Mouse (Mus musculus) limb, embryonic 12.5 days (tissue): Measurements from ENCODE around the gene Hhat. TPM values are rescaled to one million over a fixed set of nuclear protein-coding genes. Genes with fewer than 3 reads are reported as not detected.
A peak's percentile ranks its signal among the peaks of the same experiment; 100 is the strongest.

Experiments used
- ATAC-seq: fragments of 200-750 bp; cut with Nextera tagmentation; 2 replicates; pipeline ENCODE4 v1.8.0; 2017; ENCODE audit warnings: low read depth, moderate TSS enrichment; ENCODE audit not compliant: insufficient number of reproducible peaks, insufficient read depth, low FRiP score, low TSS enrichment
- H3K27ac ChIP-seq: fragments of 300-500 bp; sonication (generic); 2 replicates; pipeline ENCODE4 v1.5.1; 2016; ENCODE audit warnings: mild to moderate bottlenecking, moderate library complexity
- H3K27me3 ChIP-seq: fragments of 300-500 bp; sonication (generic); 2 replicates; pipeline ENCODE4 v1.6.1; 2016; ENCODE audit warnings: mild to moderate bottlenecking, moderate library complexity
- H3K36me3 ChIP-seq: fragments of 300-500 bp; sonication (generic); 2 replicates; pipeline ENCODE4 v1.6.1; 2016; ENCODE audit warnings: mild to moderate bottlenecking, moderate library complexity
- H3K4me1 ChIP-seq: fragments of 300-500 bp; sonication (generic); replicated peaks from 2 replicates; pipeline ENCODE4 v1.6.1; 2016
- H3K4me2 ChIP-seq: fragments of 300-500 bp; sonication (generic); 2 replicates; pipeline ENCODE4 v1.6.1; 2016; ENCODE audit warnings: mild to moderate bottlenecking, moderate library complexity
- H3K4me3 ChIP-seq: fragments of 300-500 bp; sonication (generic); replicated peaks from 2 replicates; pipeline ENCODE4 v1.5.1; 2016; ENCODE audit warnings: mild to moderate bottlenecking
- H3K9ac ChIP-seq: fragments of 300-500 bp; sonication (generic); replicated peaks from 2 replicates; pipeline ENCODE4 v1.6.1; 2016; ENCODE audit warnings: mild to moderate bottlenecking, moderate library complexity
- H3K9me3 ChIP-seq: fragments of 300-500 bp; sonication (generic); 2 replicates; pipeline ENCODE4 v1.6.1; 2016; ENCODE audit warnings: mild to moderate bottlenecking, moderate library complexity
- WGBS: fragments of 180-500 bp; shearing (Covaris S2); methylation state at CpG from one replicate; pipeline ENCODE4 v1.1.7; 2016; 5-methylcytosine and 5-hydroxymethylcytosine counted together
- polyA plus RNA-seq: library from polyadenylated mRNA; unstranded; fragments of >200 nt; fragmentation: Nextera tagmentation; extraction: Ambion mirVana; gene quantifications from 2 replicates; pipeline ENCODE4 v1.2.1, GENCODE M21; 2016

Hhat gene
- polyA plus RNA-seq, 1 experiment from 2014 or later = 12.0 TPM

DNA sequence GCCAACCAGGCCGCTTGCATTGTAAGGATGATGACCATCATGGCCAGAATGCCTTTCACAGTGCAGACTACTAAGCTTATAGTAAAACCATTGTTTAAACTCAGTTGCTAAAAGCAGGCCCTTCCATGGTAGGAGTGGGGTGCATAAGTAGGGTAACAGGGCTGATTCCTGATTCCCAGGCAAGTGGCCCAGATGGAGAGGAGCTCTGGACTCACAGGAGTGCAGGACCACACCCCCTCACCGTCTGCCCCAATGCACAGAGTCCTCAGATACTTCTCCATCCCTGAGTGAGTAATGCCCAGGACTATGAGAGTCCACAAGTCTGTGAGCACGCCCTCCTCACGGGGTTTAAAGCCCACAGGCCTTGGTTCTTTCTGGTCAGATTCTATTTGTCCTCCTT is 175.6 kb downstream of the Hhat start:
- no peak for ATAC-seq
- Histone ChIP-seq H3K4me3 (no peak overlapping the region), H3K9ac (no peak overlapping the region), H3K4me2 (no peak overlapping the region), H3K36me3 (no peaks in the 10 kb centered on the region), H3K9me3 (no peaks in the 10 kb centered on the region), H3K4me1 (no peaks in the 10 kb centered on the region), H3K27me3 (no peaks in the 10 kb centered on the region), H3K27ac (no peak overlapping the region)
- WGBS = 65% methylated on average over 4 of the region's 4 CpGs

- Histone ChIP-seq H3K27ac (no peak overlapping the region), H3K4me3 (no peak overlapping the region), H3K36me3 (no peaks in the 10 kb centered on the region), H3K9ac (no peak overlapping the region), H3K4me1 (no peaks in the 10 kb centered on the region), H3K9me3 (no peaks in the 10 kb centered on the region), H3K27me3 (no peaks in the 10 kb centered on the region), H3K4me2 (no peak overlapping the region)
- 84% methylated on average over 3 of the region's 3 CpGs for WGBS
- ATAC-seq = no peak
These were observed 177.5 kb downstream of the Hhat start for GRCm38 (mm10) chr1:192593492-192593891.

- H3K9me3 ChIP-seq = no peaks in the 10 kb centered on the region
- H3K4me1 ChIP-seq = 0 out of 2 replicates have a peak, but pooled peaks cover 2% of the 10 kb centered on the region
- H3K4me2 ChIP-seq = no peak overlapping the region
- 92% methylated on average over 9 of the region's 9 CpGs for WGBS
- no peak overlapping the region; the same call in 1 of the 2 replicates for H3K27ac ChIP-seq
- no peak for ATAC-seq
- H3K9ac ChIP-seq = no peak overlapping the region
- no peaks in the 10 kb centered on the region for H3K27me3 ChIP-seq
- H3K36me3 ChIP-seq = no peaks in the 10 kb centered on the region
- no peak overlapping the region for H3K4me3 ChIP-seq
These were observed 183.6 kb downstream of the Hhat start for GRCm38 (mm10) chr1:192587451-192587850.

- Histone ChIP-seq H3K4me2 (no peak overlapping the region), H3K4me1 (0 out of 2 replicates have a peak, but pooled peaks cover 2% of the 10 kb centered on the region), H3K9me3 (no peaks in the 10 kb centered on the region), H3K4me3 (no peak overlapping the region), H3K9ac (no peak overlapping the region), H3K36me3 (no peaks in the 10 kb centered on the region), H3K27ac (no peak overlapping the region), H3K27me3 (no peaks in the 10 kb centered on the region)
- no peak for ATAC-seq
These were observed 185.7 kb downstream of the Hhat start for GRCm38 (mm10) chr1:192585289-192585688.

- Histone ChIP-seq H3K4me1 (no peaks in the 10 kb centered on the region), H3K36me3 (no peaks in the 10 kb centered on the region), H3K9ac (no peak overlapping the region), H3K27ac (no peak overlapping the region), H3K4me3 (no peak overlapping the region), H3K4me2 (no peak overlapping the region), H3K9me3 (no peaks in the 10 kb centered on the region), H3K27me3 (no peaks in the 10 kb centered on the region)
- ATAC-seq = no peak
- WGBS = 79% methylated on average over 2 of the region's 2 CpGs
These were observed 188.1 kb downstream of the Hhat start for GRCm38 (mm10) chr1:192582921-192583320.

GRCm38 (mm10) chr1:192564691-192565090 is 206.3 kb downstream of the Hhat start:
- Histone ChIP-seq H3K4me2 (no peak overlapping the region), H3K4me1 (no peaks in the 10 kb centered on the region), H3K9ac (no peak overlapping the region), H3K4me3 (no peak overlapping the region), H3K36me3 (no peaks in the 10 kb centered on the region), H3K27ac (no peak overlapping the region), H3K9me3 (peaks cover 12% of the 10 kb centered on the region), H3K27me3 (no peaks in the 10 kb centered on the region)
- no peak for ATAC-seq

GRCm38 (mm10) chr1:192559341-192559740 is 211.7 kb downstream of the Hhat start:
- no peaks in the 10 kb centered on the region for H3K36me3 ChIP-seq
- H3K27me3 ChIP-seq = no peaks in the 10 kb centered on the region
- H3K4me3 ChIP-seq = no peak overlapping the region
- H3K9ac ChIP-seq = no peak overlapping the region
- ATAC-seq = no peak
- 80% methylated on average over 1 of the region's 1 CpGs for WGBS
- no peaks in the 10 kb centered on the region for H3K4me1 ChIP-seq
- H3K27ac ChIP-seq = no peak overlapping the region
- no peaks in the 10 kb centered on the region for H3K9me3 ChIP-seq
- H3K4me2 ChIP-seq = no peak overlapping the region

DNA sequence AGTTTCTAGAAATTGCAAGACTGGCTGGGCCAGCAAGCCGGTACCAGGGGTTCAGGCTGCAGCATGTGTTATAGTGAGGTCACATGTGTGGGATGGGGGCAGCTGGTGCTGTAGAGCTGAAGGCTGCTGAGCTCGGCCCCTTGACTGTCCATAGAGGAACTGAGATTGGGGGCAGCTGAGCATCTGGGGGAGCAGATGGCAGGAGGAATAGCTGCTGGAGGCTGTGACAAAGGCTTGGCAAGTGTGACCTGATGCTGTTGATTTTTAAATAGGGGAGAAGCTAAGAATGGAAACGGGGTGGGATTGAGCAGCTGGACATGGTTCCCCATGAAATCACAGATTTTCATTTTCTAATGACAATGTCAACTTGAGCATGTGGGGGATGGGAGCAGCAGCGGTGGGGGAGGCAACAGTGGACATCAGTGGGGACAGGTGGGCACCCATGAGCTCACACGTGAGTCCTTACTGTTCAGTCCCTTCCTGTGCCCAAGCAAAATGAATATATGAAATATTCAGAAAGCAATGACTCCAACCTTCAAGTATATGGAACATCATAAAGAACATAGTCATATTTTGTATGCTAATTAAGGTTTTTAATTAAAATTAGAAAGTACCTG is 212.9 kb downstream of the Hhat start:
- Histone ChIP-seq H3K4me2 (no peak overlapping the region), H3K36me3 (no peaks in the 10 kb centered on the region), H3K4me3 (no peak overlapping the region), H3K4me1 (no peaks in the 10 kb centered on the region), H3K9me3 (no peaks in the 10 kb centered on the region), H3K27me3 (no peaks in the 10 kb centered on the region), H3K9ac (0 out of 2 replicates have a peak overlapping the region, but pooled peaks have one; percentile 12), H3K27ac (no peak overlapping the region)
- ATAC-seq = no peak
- 74% methylated on average over 5 of the region's 5 CpGs for WGBS

DNA sequence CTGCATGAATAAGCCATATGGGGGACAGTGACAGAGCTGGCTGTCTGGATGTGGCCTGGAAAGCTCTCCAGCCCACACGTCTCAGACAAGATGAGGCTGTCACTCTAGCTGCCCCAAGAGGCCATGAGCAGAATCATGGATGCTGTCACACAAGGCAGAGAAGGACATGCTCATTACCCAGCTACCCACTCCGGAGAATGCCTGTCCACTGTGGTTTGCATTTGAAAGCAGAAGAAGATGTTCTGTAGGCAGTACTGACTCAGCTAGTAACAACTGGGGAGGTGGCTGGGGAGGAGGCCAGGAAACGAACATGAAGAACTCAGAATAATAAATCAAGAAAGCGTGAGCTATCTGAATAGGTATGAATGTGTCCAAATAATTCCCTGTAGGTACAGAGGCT is 215.5 kb downstream of the Hhat start:
- H3K27ac ChIP-seq = no peak overlapping the region
- H3K9ac ChIP-seq = no peak overlapping the region
- WGBS = 76% methylated on average over 4 of the region's 4 CpGs
- no peak overlapping the region for H3K4me3 ChIP-seq
- H3K9me3 ChIP-seq = no peaks in the 10 kb centered on the region
- no peak overlapping the region for H3K4me2 ChIP-seq
- ATAC-seq = no peak
- H3K36me3 ChIP-seq = no peaks in the 10 kb centered on the region
- no peaks in the 10 kb centered on the region for H3K27me3 ChIP-seq
- H3K4me1 ChIP-seq = no peaks in the 10 kb centered on the region

- H3K4me3 ChIP-seq = no peak overlapping the region
- no peaks in the 10 kb centered on the region for H3K27me3 ChIP-seq
- H3K27ac ChIP-seq = no peak overlapping the region
- WGBS = 82% methylated on average over 3 of the region's 3 CpGs
- no peak overlapping the region for H3K9ac ChIP-seq
- no peak for ATAC-seq
- H3K36me3 ChIP-seq = no peaks in the 10 kb centered on the region
- H3K4me2 ChIP-seq = no peak overlapping the region
- H3K9me3 ChIP-seq = no peaks in the 10 kb centered on the region
- no peaks in the 10 kb centered on the region for H3K4me1 ChIP-seq
These were observed 220.5 kb downstream of the Hhat start for GRCm38 (mm10) chr1:192550561-192550960.

- no peak overlapping the region for H3K4me3 ChIP-seq
- no peak overlapping the region for H3K9ac ChIP-seq
- H3K4me2 ChIP-seq = no peak overlapping the region
- no peaks in the 10 kb centered on the region for H3K9me3 ChIP-seq
- H3K27me3 ChIP-seq = no peaks in the 10 kb centered on the region
- H3K4me1 ChIP-seq = 0 out of 2 replicates have a peak, but pooled peaks cover 3% of the 10 kb centered on the region
- no peak overlapping the region for H3K27ac ChIP-seq
- H3K36me3 ChIP-seq = no peaks in the 10 kb centered on the region
- 30% methylated on average over 1 of the region's 1 CpGs for WGBS
- no peak for ATAC-seq
These were observed 224.2 kb downstream of the Hhat start for GRCm38 (mm10) chr1:192546843-192547242.

DNA sequence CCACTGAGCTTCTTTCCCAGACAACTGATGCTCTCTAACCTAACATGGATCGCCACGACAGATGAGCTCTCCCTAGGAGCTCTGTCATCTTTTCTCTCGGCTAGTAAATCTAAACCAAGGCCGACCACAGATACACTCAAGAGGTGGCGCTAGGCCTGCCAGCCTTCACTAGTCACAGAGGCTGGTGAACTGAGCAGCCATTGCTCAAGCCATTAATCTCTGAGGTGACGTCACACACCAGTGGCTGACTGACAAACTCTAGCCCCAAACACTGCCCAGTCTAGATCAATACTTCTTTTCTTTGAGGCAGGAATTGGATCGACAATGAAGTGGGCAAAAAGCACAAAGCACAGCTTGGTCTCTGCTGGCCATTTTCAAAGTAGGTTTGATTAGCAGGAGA is 226.1 kb downstream of the Hhat start:
- no peaks in the 10 kb centered on the region for H3K9me3 ChIP-seq
- H3K9ac ChIP-seq = no peak overlapping the region
- no peak overlapping the region for H3K4me2 ChIP-seq
- H3K4me3 ChIP-seq = no peak overlapping the region
- WGBS = 73% methylated on average over 7 of the region's 7 CpGs
- no peaks in the 10 kb centered on the region for H3K36me3 ChIP-seq
- no peaks in the 10 kb centered on the region for H3K27me3 ChIP-seq
- no peak for ATAC-seq
- 0 out of 2 replicates have a peak, but pooled peaks cover 3% of the 10 kb centered on the region for H3K4me1 ChIP-seq
- no peak overlapping the region for H3K27ac ChIP-seq
